Mouse (Mus musculus) cerebellum, adult (tissue): ENCODE measurements around the gene Tcam1.
"Not testable (repeated sequence)": the region's sequence is repeated elsewhere in the genome, so short reads cannot be mapped to it uniquely, and the experiment has no call there.

Experiments
- ATAC-seq: cut with Nextera tagmentation; 2 replicates; pipeline ENCODE4 v1.9.2; 2017; ENCODE audit warnings: mild to moderate bottlenecking, moderate library complexity, mixed read lengths; ENCODE audit not compliant: insufficient number of reproducible peaks, low FRiP score, low TSS enrichment

Tcam1 gene

GRCm38 (mm10) chr11:106276454-106276853, at the start of gene Tcam1:
Gene Tcam1, plus strand, starts transcription at chr11:106276672.
- peak; percentile 50 for ATAC-seq

- not testable (repeated sequence) for ATAC-seq
Observed at GRCm38 (mm10) chr11:106233978-106234377, 42.5 kb upstream of the Tcam1 start.

GRCm38 (mm10) chr11:106246834-106247233, 29.6 kb upstream of the Tcam1 start:
- no peak for ATAC-seq

GRCm38 (mm10) chr11:106249326-106249725, 27.1 kb upstream of the Tcam1 start:
- ATAC-seq, result no peak

GRCm38 (mm10) chr11:106254767-106255166, 21.7 kb upstream of the Tcam1 start:
- ATAC-seq, result no peak

GRCm38 (mm10) chr11:106255174-106255573, 21.3 kb upstream of the Tcam1 start:
- no peak for ATAC-seq

GRCm38 (mm10) chr11:106255685-106256451, 20.6 kb upstream of the Tcam1 start, which contains the start of the genes Ftsj3 and Psmc5:
Gene Ftsj3, minus strand, starts transcription at chr11:106256079.
Gene Psmc5, plus strand, starts transcription at chr11:106256154.
- peak; percentile 89; the same call in 1 of the 2 replicates for ATAC-seq

GRCm38 (mm10) chr11:106256775-106257174, 19.7 kb upstream of the Tcam1 start:
- no peak for ATAC-seq

GRCm38 (mm10) chr11:106260826-106261450, 15.5 kb upstream of the Tcam1 start:
- no peak for ATAC-seq

- no peak for ATAC-seq
Observed at GRCm38 (mm10) chr11:106263963-106264362, 12.5 kb upstream of the Tcam1 start.

- ATAC-seq, result no peak
Observed at GRCm38 (mm10) chr11:106264988-106265387, 11.5 kb upstream of the Tcam1 start.

GRCm38 (mm10) chr11:106265570-106265969, 10.9 kb upstream of the Tcam1 start:
- no peak for ATAC-seq

- no peak for ATAC-seq
Observed at GRCm38 (mm10) chr11:106266431-106266830, 10.0 kb upstream of the Tcam1 start.

GRCm38 (mm10) chr11:106267311-106267852, 9.1 kb upstream of the Tcam1 start:
- peak; percentile 50; the same call in 1 of the 2 replicates for ATAC-seq

- ATAC-seq, result peak; percentile 23; the same call in 1 of the 2 replicates
Observed at GRCm38 (mm10) chr11:106267871-106268270, 8.6 kb upstream of the Tcam1 start.

- peak; percentile 51; the same call in 1 of the 2 replicates for ATAC-seq
Observed at GRCm38 (mm10) chr11:106268326-106269059, 8.0 kb upstream of the Tcam1 start.

GRCm38 (mm10) chr11:106269060-106269431, 7.4 kb upstream of the Tcam1 start:
- no peak for ATAC-seq

GRCm38 (mm10) chr11:106271131-106271793, 5.2 kb upstream of the Tcam1 start:
- ATAC-seq, result no peak

- ATAC-seq, result no peak
Observed at GRCm38 (mm10) chr11:106271794-106272643, 4.5 kb upstream of the Tcam1 start.
